12 mouse cellular contexts compared by ENCODE assay signal in the genomic region with DNA sequence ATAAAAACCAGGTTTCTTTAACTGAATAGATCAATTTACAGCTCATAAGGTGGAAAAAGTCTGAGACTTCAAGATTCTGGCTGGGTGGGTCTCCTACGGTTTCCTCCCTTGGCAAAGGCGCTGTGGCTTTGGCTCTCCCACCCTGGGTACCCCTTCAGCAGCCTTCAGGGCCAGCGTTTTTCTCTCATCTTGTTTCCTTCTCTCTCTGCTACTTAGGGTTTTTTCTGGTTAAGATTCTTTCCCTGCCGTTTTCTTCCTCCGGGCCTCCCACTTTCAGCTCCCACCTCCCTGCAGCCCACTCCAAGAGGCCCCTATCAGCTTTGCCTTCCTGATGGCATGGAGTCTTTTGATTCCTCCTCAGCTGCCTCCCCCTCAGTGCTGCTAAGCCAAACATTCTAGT.
DNase-seq lines count a peak whose midpoint lies in the region; ATAC-seq and TF ChIP-seq lines count a peak whose summit lies in the region.
"Had no signal": no experiment of that assay in that cellular context is flagged by ENCODE, and none has a peak within 500 bp of the region (broad histone marks: within the 10 kb centered on the region; RNA-seq: fewer than 3 reads in every experiment).

No protein-coding gene starts in this region.

- no peak for DNase-seq in forebrain, embryonic 10.5 days (ENCODE audit: extremely low spot score, low spot score)
- no peak for DNase-seq in hindbrain, postnatal 0 days (ENCODE audit: low spot score)
- no peak for DNase-seq in stomach, postnatal 0 days (ENCODE audit: low spot score)
- no peak for DNase-seq in gastrocnemius, adult 18-20 months (ENCODE audit: low spot score)
- DNase-seq in thymus, postnatal 0 days (ENCODE audit: low spot score): no peak
- DNase-seq: cerebellum, adult 8-10 months had no signal

- no peaks in the 10 kb centered on the region for H3K36me3 ChIP-seq in forebrain, embryonic 10.5 days (replicated peaks)
- H3K36me3 ChIP-seq in forebrain, embryonic 15.5 days: no peaks in the 10 kb centered on the region
- no peaks in the 10 kb centered on the region for H3K36me3 ChIP-seq in hindbrain, embryonic 12.5 days
- H3K36me3 ChIP-seq in hindbrain, postnatal 0 days (ENCODE audit: insufficient read depth, low read length): no peaks in the 10 kb centered on the region
- no peaks in the 10 kb centered on the region for H3K36me3 ChIP-seq in stomach, embryonic 14.5 days (ENCODE audit: control insufficient read depth, insufficient read depth, low read length)
- H3K36me3 ChIP-seq in stomach, postnatal 0 days (ENCODE audit: control insufficient read depth, insufficient read depth, low read length): no peaks in the 10 kb centered on the region

- TF ChIP-seq CTCF in hindbrain, postnatal 0 days (IDR thresholded peaks at IDR 0.05; ENCODE audit: low read depth): no peak
- no peak for TF ChIP-seq CTCF in stomach, postnatal 0 days (IDR thresholded peaks at IDR 0.05; ENCODE audit: low read depth)

- no peak overlapping the region for H3K9ac ChIP-seq in forebrain, embryonic 15.5 days (replicated peaks)
- no peak overlapping the region for H3K9ac ChIP-seq in hindbrain, embryonic 12.5 days
- H3K9ac ChIP-seq in hindbrain, postnatal 0 days (replicated peaks; ENCODE audit: low read length): no peak overlapping the region
- no peak overlapping the region for H3K9ac ChIP-seq in stomach, embryonic 14.5 days (replicated peaks; ENCODE audit: low read depth, low read length)
- H3K9ac ChIP-seq in stomach, postnatal 0 days (ENCODE audit: low read length): no peak overlapping the region

- no peak overlapping the region for H3K4me3 ChIP-seq in forebrain, embryonic 10.5 days
- no peak overlapping the region for H3K4me3 ChIP-seq in forebrain, embryonic 15.5 days
- H3K4me3 ChIP-seq in hindbrain, embryonic 12.5 days: no peak overlapping the region
- no peak overlapping the region for H3K4me3 ChIP-seq in hindbrain, postnatal 0 days (ENCODE audit: low read length)
- no peak overlapping the region for H3K4me3 ChIP-seq in stomach, embryonic 14.5 days (ENCODE audit: low read depth, low read length)
- no peak overlapping the region for H3K4me3 ChIP-seq in stomach, postnatal 0 days (ENCODE audit: low read depth, low read length)
- H3K4me3 ChIP-seq: layer of hippocampus, adult 2 months; myocyte had no signal

- H3K4me1 ChIP-seq in forebrain, embryonic 10.5 days: peaks cover 45% of the 10 kb centered on the region
- peaks cover 13% of the 10 kb centered on the region for H3K4me1 ChIP-seq in forebrain, embryonic 15.5 days
- H3K4me1 ChIP-seq in hindbrain, embryonic 12.5 days: peaks cover 17% of the 10 kb centered on the region
- no peaks in the 10 kb centered on the region for H3K4me1 ChIP-seq in hindbrain, postnatal 0 days (ENCODE audit: insufficient read depth, low read length)
- peaks cover 22% of the 10 kb centered on the region; the same call in 1 of the 2 replicates for H3K4me1 ChIP-seq in stomach, embryonic 14.5 days (ENCODE audit: control insufficient read depth, insufficient read depth, low read length)
- H3K4me1 ChIP-seq in stomach, postnatal 0 days (replicated peaks; ENCODE audit: control insufficient read depth, insufficient read depth): no peaks in the 10 kb centered on the region

- WGBS in forebrain, embryonic 10.5 days: 57% methylated on average over 5 of the region's 5 CpGs
- 61% methylated on average over 5 of the region's 5 CpGs for WGBS in forebrain, embryonic 15.5 days
- WGBS in hindbrain, embryonic 12.5 days: 64% methylated on average over 5 of the region's 5 CpGs
- 52% methylated on average over 5 of the region's 5 CpGs for WGBS in hindbrain, postnatal 0 days
- 32% methylated on average over 5 of the region's 5 CpGs for WGBS in stomach, embryonic 14.5 days
- 40% methylated on average over 5 of the region's 5 CpGs for WGBS in stomach, postnatal 0 days

- no peak for ATAC-seq in forebrain, embryonic 15.5 days (replicated peaks)
- no peak for ATAC-seq in hindbrain, embryonic 12.5 days (ENCODE audit: low FRiP score)
- no peak for ATAC-seq in hindbrain, postnatal 0 days
- ATAC-seq in stomach, embryonic 14.5 days (ENCODE audit: insufficient number of reproducible peaks, insufficient read depth, low FRiP score, low read depth): no peak
- ATAC-seq in stomach, postnatal 0 days (ENCODE audit: low FRiP score, low TSS enrichment): no peak
- ATAC-seq: Patski had no signal

- H3K4me2 ChIP-seq in forebrain, embryonic 15.5 days (replicated peaks): no peak overlapping the region
- H3K4me2 ChIP-seq in hindbrain, embryonic 12.5 days (replicated peaks): no peak overlapping the region
- no peak overlapping the region for H3K4me2 ChIP-seq in hindbrain, postnatal 0 days (ENCODE audit: low read depth, low read length)
- no peak overlapping the region for H3K4me2 ChIP-seq in stomach, embryonic 14.5 days (replicated peaks; ENCODE audit: low read depth, low read length)
- no peak overlapping the region for H3K4me2 ChIP-seq in stomach, postnatal 0 days (replicated peaks; ENCODE audit: low read depth)

- H3K27ac ChIP-seq in forebrain, embryonic 10.5 days: peak overlapping the region; percentile 65
- H3K27ac ChIP-seq in forebrain, embryonic 15.5 days (replicated peaks): no peak overlapping the region
- peak overlapping the region; percentile 41; the same call in 1 of the 2 replicates for H3K27ac ChIP-seq in hindbrain, embryonic 12.5 days
- no peak overlapping the region for H3K27ac ChIP-seq in hindbrain, postnatal 0 days
- peak overlapping the region; percentile 21; the same call in 1 of the 2 replicates for H3K27ac ChIP-seq in stomach, embryonic 14.5 days (ENCODE audit: low read length)
- H3K27ac ChIP-seq in stomach, postnatal 0 days (replicated peaks): no peak overlapping the region
- H3K27ac ChIP-seq: layer of hippocampus, adult 2 months had no signal

- H3K9me3 ChIP-seq in forebrain, embryonic 10.5 days: 0 out of 2 replicates have a peak, but pooled peaks cover 3% of the 10 kb centered on the region
- no peaks in the 10 kb centered on the region for H3K9me3 ChIP-seq in forebrain, embryonic 15.5 days
- H3K9me3 ChIP-seq in hindbrain, embryonic 12.5 days (replicated peaks): no peaks in the 10 kb centered on the region
- no peaks in the 10 kb centered on the region for H3K9me3 ChIP-seq in hindbrain, postnatal 0 days (ENCODE audit: low read length)
- H3K9me3 ChIP-seq in stomach, embryonic 14.5 days (ENCODE audit: control insufficient read depth, low read depth, low read length): no peaks in the 10 kb centered on the region
- H3K9me3 ChIP-seq in stomach, postnatal 0 days (ENCODE audit: control insufficient read depth, low read length): no peaks in the 10 kb centered on the region

- no peak for TF ChIP-seq EP300 in stomach, postnatal 0 days (optimal IDR thresholded peaks at IDR 0.05)

- no peaks in the 10 kb centered on the region for H3K27me3 ChIP-seq in forebrain, embryonic 10.5 days (ENCODE audit: poor library complexity, severe bottlenecking)
- no peaks in the 10 kb centered on the region for H3K27me3 ChIP-seq in forebrain, embryonic 15.5 days
- H3K27me3 ChIP-seq in hindbrain, embryonic 12.5 days: no peaks in the 10 kb centered on the region
- H3K27me3 ChIP-seq in hindbrain, postnatal 0 days (ENCODE audit: insufficient read depth, low read length): no peaks in the 10 kb centered on the region
- H3K27me3 ChIP-seq in stomach, embryonic 14.5 days (ENCODE audit: control insufficient read depth, insufficient read depth, low read length): no peaks in the 10 kb centered on the region
- no peaks in the 10 kb centered on the region for H3K27me3 ChIP-seq in stomach, postnatal 0 days (ENCODE audit: control insufficient read depth, insufficient read depth, low read length)
- H3K27me3 ChIP-seq: Patski had no signal

Comparison
In these comparisons a context has a peak if more than half of its experiments do, and no peak if none do; other contexts are left out.
1. H3K27ac ChIP-seq: peak in forebrain, embryonic 10.5 days (single experiment), hindbrain, embryonic 12.5 days (single experiment) and stomach, embryonic 14.5 days (single experiment); none in forebrain, embryonic 15.5 days (single experiment), hindbrain, postnatal 0 days (single experiment) and stomach, postnatal 0 days (single experiment).